Mouse (Mus musculus) adrenal gland, postnatal 14 days (tissue): ENCODE measurements around the gene Dock10. TPM values are rescaled to one million over a fixed set of nuclear protein-coding genes. Genes with fewer than 3 reads are reported as not detected.

ENCODE experiments used
- DNase-seq: peaks from one replicate; pipeline ENCODE4 v3.0.0; 2021; ENCODE audit warnings: mixed read lengths
- total RNA-seq: library from RNA; stranded (reverse); gene quantifications from 2 replicates; pipeline ENCODE4 v1.2.3, GENCODE M21; 2021

Gene Dock10
- total RNA-seq, 1 experiment from 2014 or later, result 22.5 TPM

DNA sequence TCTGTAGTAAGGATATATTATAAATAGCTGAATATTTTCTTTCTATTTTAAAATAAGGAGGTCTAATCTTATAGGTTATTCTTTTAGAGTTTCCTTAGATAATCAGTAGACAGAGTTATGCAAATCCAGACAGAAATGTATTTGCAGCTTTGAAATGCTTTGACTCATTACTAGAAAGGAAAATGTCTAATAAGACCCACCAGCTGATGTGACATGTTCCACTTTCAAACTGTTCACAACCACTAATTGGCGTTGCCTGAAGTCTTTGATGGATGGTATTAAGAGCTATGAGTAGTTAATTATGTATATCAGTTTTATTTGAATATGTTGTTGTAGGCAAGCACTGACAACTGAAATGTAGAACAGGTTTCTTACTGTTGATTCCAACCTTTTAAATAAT lies 298.4 kb downstream of the Dock10 start:
- DNase-seq, result no peak

- DNase-seq, result no peak
These were observed 298.9 kb downstream of the Dock10 start for GRCm38 (mm10) chr1:80459477-80459876.

- no peak for DNase-seq
These were observed 304.4 kb downstream of the Dock10 start for GRCm38 (mm10) chr1:80453971-80454370.

- DNase-seq, result no peak
These were observed 306.3 kb downstream of the Dock10 start for GRCm38 (mm10) chr1:80451914-80452549.
